ENCODE assay signal across 10 mouse cellular contexts in the genomic region with DNA sequence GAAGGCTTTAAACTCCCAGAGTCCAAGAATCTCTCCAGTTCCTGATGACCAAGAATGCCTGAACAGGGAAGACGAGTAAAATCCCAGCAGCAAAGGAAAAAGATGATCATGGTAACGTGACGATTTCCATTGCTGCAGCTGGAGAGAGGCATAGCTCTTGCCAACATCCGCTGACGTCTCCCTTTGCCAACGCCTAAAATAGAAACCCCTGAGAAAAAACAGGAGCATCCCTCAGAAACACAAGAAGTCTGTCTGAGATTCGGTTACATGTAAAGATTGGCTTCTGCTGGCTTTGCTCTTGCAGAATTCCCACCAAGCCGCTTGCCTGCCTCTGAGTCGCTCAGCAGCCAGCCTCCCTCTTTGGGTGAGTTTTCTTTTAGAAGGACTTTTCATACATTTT.
DNase-seq lines count a peak whose midpoint lies in the region; ATAC-seq and TF ChIP-seq lines count a peak whose summit lies in the region.
"Had no signal": no experiment of that assay in that cellular context is flagged by ENCODE, and none has a peak within 500 bp of the region (broad histone marks: within the 10 kb centered on the region; RNA-seq: fewer than 3 reads in every experiment).

No protein-coding gene starts in this region.

- no peak overlapping the region for H3K4me3 ChIP-seq in stomach, embryonic 15.5 days (replicated peaks)
- H3K4me3 ChIP-seq in stomach, postnatal 0 days (ENCODE audit: low read depth, low read length) = no peak overlapping the region
- H3K4me3 ChIP-seq in left cerebral cortex, adult 2 months = no peak overlapping the region; the same call in 1 of the 2 replicates
- H3K4me3 ChIP-seq: erythroblast, embryonic 14.5 days had no signal

- peak; percentile 2 for DNase-seq in cerebellum, postnatal 10 days
- no peak for DNase-seq in cerebellum, adult 8-10 months
- no peak for DNase-seq in stomach, postnatal 0 days (ENCODE audit: low spot score)
- DNase-seq in left cerebral cortex, adult 2 months (ENCODE audit: extremely low spot score in 1 of 2, low spot score in 2 of 2) = peak; percentile 7 to 10
- DNase-seq in spleen, postnatal 4 days (ENCODE audit: low spot score in 2 of 2) = no peak
- no peak for DNase-seq in spleen, postnatal 10 days (ENCODE audit: low spot score in 2 of 2)

- ATAC-seq in stomach, embryonic 15.5 days (ENCODE audit: insufficient read depth, low FRiP score, low read depth) = no peak
- no peak for ATAC-seq in stomach, postnatal 0 days (ENCODE audit: low FRiP score, low TSS enrichment)
- no peak for ATAC-seq in inflammation-experienced regulatory T-cells, adult 6 months

- H3K4me1 ChIP-seq in stomach, embryonic 15.5 days = no peaks in the 10 kb centered on the region
- H3K4me1 ChIP-seq in stomach, postnatal 0 days (replicated peaks; ENCODE audit: control insufficient read depth, insufficient read depth) = no peaks in the 10 kb centered on the region

- no peak overlapping the region for H3K9ac ChIP-seq in stomach, embryonic 15.5 days
- no peak overlapping the region for H3K9ac ChIP-seq in stomach, postnatal 0 days (ENCODE audit: low read length)
- H3K9ac ChIP-seq: liver, embryonic 14.5 days had no signal

- no peaks in the 10 kb centered on the region for H3K36me3 ChIP-seq in stomach, embryonic 15.5 days
- H3K36me3 ChIP-seq in stomach, postnatal 0 days (ENCODE audit: control insufficient read depth, insufficient read depth, low read length) = no peaks in the 10 kb centered on the region

- H3K4me2 ChIP-seq in stomach, embryonic 15.5 days = no peak overlapping the region
- no peak overlapping the region for H3K4me2 ChIP-seq in stomach, postnatal 0 days (replicated peaks; ENCODE audit: low read depth)

- no peaks in the 10 kb centered on the region for H3K9me3 ChIP-seq in stomach, embryonic 15.5 days
- H3K9me3 ChIP-seq in stomach, postnatal 0 days (ENCODE audit: control insufficient read depth, low read length) = no peaks in the 10 kb centered on the region

- H3K27ac ChIP-seq in stomach, embryonic 15.5 days = 0 out of 2 replicates have a peak overlapping the region, but pooled peaks have one; percentile 11
- no peak overlapping the region for H3K27ac ChIP-seq in stomach, postnatal 0 days (replicated peaks)
- H3K27ac ChIP-seq in left cerebral cortex, adult 2 months = no peak overlapping the region
- H3K27ac ChIP-seq: liver, embryonic 14.5 days had no signal

- no peaks in the 10 kb centered on the region for H3K27me3 ChIP-seq in stomach, embryonic 15.5 days (replicated peaks)
- H3K27me3 ChIP-seq in stomach, postnatal 0 days (ENCODE audit: control insufficient read depth, insufficient read depth, low read length) = no peaks in the 10 kb centered on the region

- no peak for TF ChIP-seq EP300 in stomach, postnatal 0 days (optimal IDR thresholded peaks at IDR 0.05)

- 52% methylated on average over 9 of the region's 9 CpGs for WGBS in stomach, embryonic 15.5 days
- WGBS in stomach, postnatal 0 days = 43% methylated on average over 9 of the region's 9 CpGs

- TF ChIP-seq CTCF in stomach, postnatal 0 days (IDR thresholded peaks at IDR 0.05; ENCODE audit: low read depth) = no peak
- no peak for TF ChIP-seq CTCF in left cerebral cortex, adult 2 months (IDR thresholded peaks at IDR 0.05)

- intact Hi-C loops in left cerebral cortex, adult 2 months (cut with DNase I) = no loop called here

Comparison
In these comparisons a context has a peak if more than half of its experiments do, and no peak if none do; other contexts are left out.
1. DNase-seq: peak in cerebellum, postnatal 10 days (2 of 2) and left cerebral cortex, adult 2 months (2 of 2); none in cerebellum, adult 8-10 months (single experiment), stomach, postnatal 0 days (single experiment), spleen, postnatal 4 days (0 of 2) and spleen, postnatal 10 days (0 of 2).